Mouse (Mus musculus) forebrain, embryonic 11.5 days (tissue): ENCODE measurements at regions not wholly inside any gene's neighbourhood (a gene's known extent, or its start where the extent isn't known, plus 50 kb on each side); places are given as distances from the start of the nearest gene placed in this dataset.
"Not testable (repeated sequence)": the region's sequence is repeated elsewhere in the genome, so short reads cannot be mapped to it uniquely, and the experiment has no call there.

Experiments used
- ATAC-seq: fragments of 200-750 bp; cut with Nextera tagmentation; replicated peaks from 2 replicates; pipeline ENCODE4 v1.8.0; 2017; ENCODE audit warnings: moderate TSS enrichment; ENCODE audit not compliant: low FRiP score
- DNase-seq: peaks from one replicate; pipeline ENCODE4 v3.0.0-alpha.2; 2017; ENCODE audit warnings: low spot score
- H3K27ac ChIP-seq: fragments of 300-500 bp; sonication (generic); 2 replicates; pipeline ENCODE4 v1.5.1; 2014; ENCODE audit warnings: low read depth, low read length
- H3K27me3 ChIP-seq: fragments of 300-500 bp; sonication (generic); 2 replicates; pipeline ENCODE4 v1.6.1; 2014; ENCODE audit warnings: mild to moderate bottlenecking, low read length, mixed read lengths; ENCODE audit not compliant: control insufficient read depth, insufficient read depth
- H3K36me3 ChIP-seq: fragments of 300-500 bp; sonication (generic); 2 replicates; pipeline ENCODE4 v1.6.1; 2014; ENCODE audit warnings: mild to moderate bottlenecking, low read length, moderate library complexity, mixed read lengths; ENCODE audit not compliant: control insufficient read depth, insufficient read depth
- H3K4me1 ChIP-seq: fragments of 300-500 bp; sonication (generic); replicated peaks from 2 replicates; pipeline ENCODE4 v1.6.1; 2014; ENCODE audit warnings: low read length, mixed read lengths; ENCODE audit not compliant: control insufficient read depth, insufficient read depth
- H3K4me2 ChIP-seq: fragments of 300-500 bp; sonication (generic); 2 replicates; pipeline ENCODE4 v1.6.1; 2014; ENCODE audit warnings: low read depth, mild to moderate bottlenecking, low read length, moderate library complexity, mixed read lengths; ENCODE audit not compliant: severe bottlenecking
- H3K4me3 ChIP-seq: fragments of 300-500 bp; sonication (generic); 2 replicates; pipeline ENCODE4 v1.5.1; 2014; ENCODE audit warnings: low read depth, low read length
- H3K9ac ChIP-seq: fragments of 300-500 bp; sonication (generic); 2 replicates; pipeline ENCODE4 v1.6.1; 2014; ENCODE audit warnings: low read length
- H3K9me3 ChIP-seq: fragments of 300-500 bp; sonication (generic); 2 replicates; pipeline ENCODE4 v1.6.1; 2016; ENCODE audit warnings: low read length, mixed read lengths; ENCODE audit not compliant: control insufficient read depth
- WGBS: fragments of 180-500 bp; shearing (Covaris S2); extraction: QIAGEN DNeasy Blood & Tissue Kit; methylation state at CpG from one replicate; pipeline ENCODE4 v1.1.7; 2014; 5-methylcytosine and 5-hydroxymethylcytosine counted together

DNA sequence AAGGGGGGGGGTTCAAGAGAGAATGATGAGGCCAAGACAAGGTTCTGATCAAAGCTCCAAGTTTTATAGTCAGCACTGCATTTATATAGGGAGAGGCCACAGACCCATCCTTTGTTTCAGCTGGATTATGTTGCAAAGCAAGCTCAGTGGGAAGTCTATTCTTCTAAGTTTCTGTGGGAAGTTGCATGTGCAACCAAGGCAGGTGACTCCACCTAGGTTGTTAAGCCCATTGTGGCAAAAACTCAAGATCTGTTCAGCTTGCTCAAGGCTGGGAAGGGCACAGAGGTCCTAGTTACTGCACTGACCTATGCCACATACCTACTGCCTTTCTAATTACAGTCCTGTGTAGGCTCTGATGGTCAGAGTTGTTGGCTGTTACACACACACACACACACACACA is 477.0 kb upstream of the Ercc4 start:
- Histone ChIP-seq H3K4me2 (no peak overlapping the region), H3K27me3 (no peaks in the 10 kb centered on the region), H3K27ac (no peak overlapping the region), H3K4me1 (no peaks in the 10 kb centered on the region), H3K4me3 (no peak overlapping the region), H3K36me3 (no peaks in the 10 kb centered on the region), H3K9ac (no peak overlapping the region), H3K9me3 (no peaks in the 10 kb centered on the region)
- DNase-seq (no peak), ATAC-seq (no peak)

DNA sequence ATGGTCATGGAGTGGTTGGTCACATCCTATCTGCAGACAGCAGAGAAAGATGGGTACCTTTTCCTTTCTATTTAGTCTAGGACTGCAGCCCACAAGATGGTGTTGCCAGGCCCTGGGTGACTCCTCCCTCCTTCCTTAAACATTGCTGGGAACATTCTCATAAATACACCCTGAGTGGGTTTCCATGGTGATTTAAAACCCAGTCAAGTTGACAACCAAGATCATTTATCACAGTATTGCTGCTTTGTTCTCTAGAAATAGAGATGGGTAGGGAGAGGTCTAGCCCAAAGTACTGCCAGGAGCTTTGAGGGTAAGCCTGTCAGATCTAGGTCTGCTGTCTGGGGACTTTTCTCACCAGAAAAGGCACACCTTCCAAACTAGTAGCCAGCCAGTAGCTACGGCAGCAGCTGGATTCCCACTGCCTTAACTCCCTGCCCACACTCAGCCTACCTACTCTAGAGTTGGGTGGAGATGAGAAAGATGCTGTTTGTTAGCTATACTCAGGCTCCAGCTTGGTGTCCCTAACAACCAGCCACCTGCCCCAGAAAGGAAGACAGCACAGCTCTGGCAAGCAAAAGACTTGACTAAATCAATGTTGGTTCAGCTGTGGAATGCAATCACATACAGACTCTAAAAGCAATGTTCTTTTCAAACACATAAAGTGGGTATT is 470.4 kb upstream of the Ercc4 start:
- WGBS, result 89% methylated on average over 1 of the region's 1 CpGs
- ATAC-seq, result no peak
- H3K27me3 ChIP-seq, result no peaks in the 10 kb centered on the region

DNA sequence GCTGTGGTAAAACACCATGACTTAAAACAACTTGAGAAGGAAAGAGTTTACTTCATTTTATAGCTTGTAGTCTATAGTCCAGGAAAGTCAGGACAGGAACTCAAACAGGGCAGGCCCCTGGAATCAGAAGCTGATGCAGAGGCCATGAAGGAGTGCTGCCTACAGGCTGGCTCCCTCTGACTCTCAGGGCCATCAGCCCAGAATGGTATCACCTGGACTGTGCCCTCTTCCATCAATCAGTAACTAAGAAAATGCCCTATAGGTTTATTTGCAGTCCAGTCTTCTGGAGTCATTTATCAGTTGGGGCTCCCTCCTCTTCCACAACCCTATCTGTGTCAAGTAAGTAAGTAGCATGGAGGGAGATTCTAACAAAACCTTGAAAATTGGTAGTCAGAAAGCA is 466.4 kb upstream of the Ercc4 start:
- no peak overlapping the region for H3K4me3 ChIP-seq
- no peaks in the 10 kb centered on the region for H3K36me3 ChIP-seq
- H3K4me2 ChIP-seq, result no peak overlapping the region
- DNase-seq (no peak), ATAC-seq (no peak)
- H3K27ac ChIP-seq, result no peak overlapping the region
- H3K27me3 ChIP-seq, result no peaks in the 10 kb centered on the region
- no peaks in the 10 kb centered on the region for H3K4me1 ChIP-seq
- H3K9ac ChIP-seq, result no peak overlapping the region
- H3K9me3 ChIP-seq, result no peaks in the 10 kb centered on the region

More for the DNA sequence above, 470.4 kb upstream of the Ercc4 start:
- DNase-seq, result no peak
- Histone ChIP-seq H3K27ac (no peak overlapping the region), H3K9ac (no peak overlapping the region), H3K4me2 (no peak overlapping the region), H3K4me1 (no peaks in the 10 kb centered on the region), H3K36me3 (no peaks in the 10 kb centered on the region), H3K4me3 (no peak overlapping the region), H3K9me3 (no peaks in the 10 kb centered on the region)

DNA sequence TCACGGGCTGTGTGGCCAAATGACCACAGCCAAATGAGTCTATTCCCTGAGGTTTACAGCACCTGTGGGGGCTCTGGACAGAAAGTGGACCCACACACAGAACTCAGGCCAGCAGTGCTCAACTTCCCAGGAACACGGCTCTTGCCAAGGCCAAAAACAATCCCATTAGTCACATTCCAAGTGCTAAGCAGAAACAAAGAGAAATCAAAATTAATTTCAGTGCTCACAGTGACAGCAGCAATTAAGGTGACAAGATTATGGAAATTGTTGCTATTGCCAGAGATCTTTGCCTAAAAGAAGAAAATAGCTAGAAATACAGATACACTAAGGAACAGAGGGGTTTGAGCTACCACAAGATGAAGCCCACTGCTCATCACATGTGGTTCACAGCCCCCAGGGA is 464.9 kb upstream of the Ercc4 start:
- WGBS, result 76% methylated on average over 2 of the region's 2 CpGs

DNA sequence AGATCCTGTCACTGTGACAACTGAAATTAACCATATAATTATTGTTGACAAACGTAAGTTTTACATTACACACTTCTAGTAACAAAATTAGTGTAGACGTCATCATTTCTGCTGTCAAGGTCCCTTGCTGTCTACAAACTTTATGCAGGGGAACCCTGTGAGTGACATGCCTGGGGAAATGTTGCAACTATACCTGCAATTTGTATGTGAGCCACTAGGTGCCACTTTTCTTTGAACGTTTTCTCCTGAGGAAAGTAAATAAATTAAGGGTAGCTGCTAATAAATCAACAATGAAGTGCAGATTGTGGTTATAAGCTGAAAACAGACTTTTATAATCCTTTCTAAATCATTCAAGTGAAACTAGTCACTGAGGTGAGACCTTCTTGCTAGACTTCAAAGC is 457.3 kb upstream of the Ercc4 start:
- Histone ChIP-seq H3K9ac (no peak overlapping the region), H3K27ac (no peak overlapping the region), H3K36me3 (no peaks in the 10 kb centered on the region), H3K4me3 (no peak overlapping the region), H3K4me1 (no peaks in the 10 kb centered on the region), H3K4me2 (no peak overlapping the region), H3K9me3 (no peaks in the 10 kb centered on the region), H3K27me3 (no peaks in the 10 kb centered on the region)
- ATAC-seq (no peak), DNase-seq (no peak)
- 77% methylated on average over 3 of the region's 3 CpGs for WGBS

More for the DNA sequence above, 464.9 kb upstream of the Ercc4 start:
- H3K4me1 ChIP-seq, result no peaks in the 10 kb centered on the region
- DNase-seq, result no peak
- no peak overlapping the region for H3K4me3 ChIP-seq
- H3K27me3 ChIP-seq, result no peaks in the 10 kb centered on the region
- no peaks in the 10 kb centered on the region for H3K36me3 ChIP-seq
- ATAC-seq, result no peak
- no peaks in the 10 kb centered on the region for H3K9me3 ChIP-seq
- no peak overlapping the region for H3K4me2 ChIP-seq
- H3K9ac ChIP-seq, result no peak overlapping the region
- H3K27ac ChIP-seq, result no peak overlapping the region

DNA sequence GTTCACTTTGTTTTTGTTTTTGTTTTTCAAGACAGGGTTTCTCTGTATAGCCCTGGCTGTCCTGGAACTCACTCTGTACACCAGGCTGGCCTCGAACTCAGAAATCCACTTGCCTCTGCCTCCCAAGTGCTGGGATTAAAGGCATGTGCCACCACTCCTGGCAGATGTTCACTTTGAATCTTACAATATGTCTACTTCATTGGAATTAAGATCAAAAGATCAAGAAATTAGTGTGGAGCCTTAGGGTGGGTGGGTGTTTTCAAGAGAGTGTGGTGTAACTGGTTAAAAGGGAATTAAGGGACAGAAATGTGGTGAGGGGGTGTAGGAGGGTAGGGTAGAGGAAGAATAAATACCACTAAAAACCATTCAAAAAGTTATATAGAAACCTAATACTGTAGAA is 435.8 kb upstream of the Ercc4 start:
- H3K9ac ChIP-seq, result not testable (repeated sequence)
- WGBS, result 74% methylated on average over 1 of the region's 1 CpGs

DNA sequence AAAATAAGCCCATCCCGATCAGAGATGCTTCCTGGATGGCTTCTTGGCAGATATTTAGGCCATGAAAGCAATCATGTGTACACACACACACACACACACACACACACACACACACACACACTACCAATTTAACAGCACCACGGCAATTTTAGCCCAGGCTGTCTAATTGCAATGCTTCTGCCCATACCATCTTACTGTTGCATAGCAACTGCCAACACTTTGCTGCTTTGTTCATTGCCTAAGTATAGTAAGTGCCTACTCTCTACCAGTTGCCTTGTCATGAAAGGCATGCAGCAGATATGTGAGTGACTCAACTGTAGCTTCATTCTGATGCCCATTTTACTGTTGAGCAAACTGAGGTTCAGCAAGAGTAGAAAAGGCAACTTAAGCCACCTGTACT is 428.0 kb upstream of the Ercc4 start:
- Histone ChIP-seq H3K27me3 (no peaks in the 10 kb centered on the region), H3K9ac (no peak overlapping the region), H3K27ac (no peak overlapping the region), H3K4me1 (no peaks in the 10 kb centered on the region), H3K36me3 (no peaks in the 10 kb centered on the region), H3K4me2 (no peak overlapping the region), H3K4me3 (no peak overlapping the region), H3K9me3 (no peaks in the 10 kb centered on the region)
- ATAC-seq (no peak), DNase-seq (no peak)
- WGBS, result 76% methylated on average over 2 of the region's 2 CpGs

More for the DNA sequence above, 435.8 kb upstream of the Ercc4 start:
- not testable (repeated sequence) for H3K4me2 ChIP-seq, H3K27ac ChIP-seq, H3K4me3 ChIP-seq, DNase-seq, H3K4me1 ChIP-seq, ATAC-seq, H3K36me3 ChIP-seq, H3K27me3 ChIP-seq, H3K9me3 ChIP-seq

DNA sequence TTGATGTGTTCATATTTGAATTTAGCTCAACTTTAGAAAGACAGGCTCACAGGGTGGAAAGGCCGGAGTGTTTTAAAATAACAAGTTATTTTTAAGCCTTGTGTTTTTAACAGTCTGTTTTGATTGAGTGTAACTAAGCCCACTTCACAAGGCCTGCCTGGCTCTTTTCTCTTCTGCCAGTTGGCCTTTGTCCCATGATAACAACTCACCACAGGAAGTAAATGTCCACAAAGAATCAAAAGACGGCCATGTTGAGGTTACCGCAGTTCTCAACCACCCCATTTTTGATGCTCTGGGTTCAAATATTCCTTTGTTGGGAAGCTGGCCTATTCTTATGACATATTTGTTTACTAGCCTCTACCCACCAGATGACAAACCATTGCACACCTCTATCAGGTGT is 423.7 kb upstream of the Ercc4 start:
- H3K27me3 ChIP-seq, result no peaks in the 10 kb centered on the region
- WGBS, result 78% methylated on average over 3 of the region's 3 CpGs
- ATAC-seq, result no peak

DNA sequence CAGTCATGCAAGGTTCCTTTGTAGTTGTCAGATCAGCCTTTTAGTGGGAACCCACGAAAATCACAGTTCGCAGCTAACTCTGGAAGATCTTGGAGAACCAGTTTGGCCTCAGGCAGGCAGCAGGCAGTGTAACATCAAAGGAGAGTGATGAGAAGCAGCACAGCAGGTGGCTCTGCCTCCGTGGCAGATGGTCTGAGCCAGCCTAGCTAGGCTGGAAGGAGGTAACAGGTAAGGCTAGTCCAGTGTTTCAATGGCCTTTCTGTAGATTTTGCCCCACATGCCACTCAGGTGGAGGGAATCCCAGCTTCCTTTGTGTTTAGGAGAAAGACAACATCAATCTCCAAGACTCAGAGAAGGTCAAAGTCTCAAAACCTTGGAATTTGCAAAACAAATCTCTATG is 417.7 kb upstream of the Ercc4 start:
- 30% methylated on average over 3 of the region's 3 CpGs for WGBS
- no peak overlapping the region for H3K4me2 ChIP-seq
- no peaks in the 10 kb centered on the region for H3K4me1 ChIP-seq
- H3K27ac ChIP-seq, result no peak overlapping the region
- H3K36me3 ChIP-seq, result no peaks in the 10 kb centered on the region
- no peak overlapping the region for H3K9ac ChIP-seq
- ATAC-seq, result no peak
- H3K27me3 ChIP-seq, result no peaks in the 10 kb centered on the region
- no peak for DNase-seq
- no peak overlapping the region for H3K4me3 ChIP-seq
- no peaks in the 10 kb centered on the region for H3K9me3 ChIP-seq

More for the DNA sequence above, 423.7 kb upstream of the Ercc4 start:
- DNase-seq, result no peak
- no peak overlapping the region for H3K4me3 ChIP-seq
- H3K9ac ChIP-seq, result no peak overlapping the region
- no peaks in the 10 kb centered on the region for H3K9me3 ChIP-seq
- no peak overlapping the region for H3K27ac ChIP-seq
- no peaks in the 10 kb centered on the region for H3K4me1 ChIP-seq
- H3K36me3 ChIP-seq, result no peaks in the 10 kb centered on the region
- H3K4me2 ChIP-seq, result no peak overlapping the region
